Mouse (Mus musculus): ENCODE measurements around the gene Mgat4c.
"Not testable (repeated sequence)": the region's sequence is repeated elsewhere in the genome, so short reads cannot be mapped to it uniquely, and the experiment has no call there.

DNA sequence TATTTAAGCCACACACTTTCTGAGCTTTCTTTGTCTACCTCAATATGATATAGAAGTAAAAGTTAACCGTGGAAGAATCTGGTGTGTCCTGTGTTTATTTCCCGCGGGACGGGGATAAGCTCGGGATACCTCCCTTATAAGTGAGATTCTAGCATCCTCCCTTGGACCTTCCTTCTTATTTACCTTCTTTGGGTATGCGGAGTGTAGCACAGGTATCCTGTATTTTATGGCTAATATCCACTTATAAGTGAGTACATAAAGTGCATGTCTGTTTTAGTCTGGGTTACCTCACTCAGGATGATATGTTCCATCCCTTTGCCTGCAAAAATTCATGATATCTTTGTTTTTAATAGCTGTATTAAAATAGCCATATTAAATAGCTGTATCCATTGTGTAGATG lies 754.2 kb downstream of the Mgat4c start:
- TF ChIP-seq CTCF (conservative IDR thresholded peaks at IDR 0.05; ENCODE audit: low read length), result peak; percentile 9
- TF ChIP-seq NANOG, POU5F1 (IDR thresholded peaks at IDR 0.05; ENCODE audit: borderline replicate concordance, low read length): not testable (repeated sequence)
